Mouse (Mus musculus) forebrain, embryonic 14.5 days (tissue): ENCODE measurements around the gene Crlf3. TPM values are rescaled to one million over a fixed set of nuclear protein-coding genes. Genes with fewer than 3 reads are reported as not detected.

Source experiments
- polyA plus RNA-seq: library from polyadenylated mRNA; unstranded; fragments of >200 nt; fragmentation: Nextera tagmentation; extraction: Ambion mirVana; gene quantifications from 2 replicates; pipeline ENCODE4 v1.2.1, GENCODE M21; 2014

Crlf3 gene
- polyA plus RNA-seq, 1 experiment from 2014 or later = 17.6 TPM

Other genes starting within 250 kb of the Crlf3 start
- 52.1 and 54.2 TPM in 2 replicates for gene Utp6, start 118.6 kb downstream of the Crlf3 start, polyA plus RNA-seq
- 19.4 and 23.6 TPM in 2 replicates for gene Suz12, start 87.9 kb downstream of the Crlf3 start, polyA plus RNA-seq
- gene Atad5, start 8.4 kb upstream of the Crlf3 start, polyA plus RNA-seq = 8.8 and 9.0 TPM in 2 replicates
- gene Tefm, start 61.2 kb upstream of the Crlf3 start, polyA plus RNA-seq = 24.3 and 24.9 TPM in 2 replicates
- gene Adap2, start 73.1 kb upstream of the Crlf3 start, polyA plus RNA-seq = 2.0 TPM in 2 replicates
- gene Rnf135, start 102.9 kb upstream of the Crlf3 start, polyA plus RNA-seq = 2.4 and 2.6 TPM in 2 replicates
- 68.8 and 78.1 TPM in 2 replicates for gene Rhot1, start 128.0 kb upstream of the Crlf3 start, polyA plus RNA-seq
- 10.9 and 11.8 TPM in 2 replicates for gene Rhbdl3, start 219.9 kb upstream of the Crlf3 start, polyA plus RNA-seq